Mouse (Mus musculus): ENCODE data around the gene Gstp2.

Gstp2 gene

GRCm38 (mm10) chr19:4005971-4006370, 39.9 kb downstream of the Gstp2 start:
- ATAC-seq (ENCODE audit: low TSS enrichment) = no peak

- ATAC-seq (ENCODE audit: low TSS enrichment) = no peak
These were observed 40.7 kb downstream of the Gstp2 start for GRCm38 (mm10) chr19:4005091-4005490.

GRCm38 (mm10) chr19:4004331-4004730, 41.5 kb downstream of the Gstp2 start:
- no peak for ATAC-seq (ENCODE audit: low TSS enrichment)

- ATAC-seq (ENCODE audit: low TSS enrichment) = no peak
These were observed 42.2 kb downstream of the Gstp2 start for GRCm38 (mm10) chr19:4003641-4004040.

- ATAC-seq (ENCODE audit: low TSS enrichment) = no peak
These were observed 42.7 kb downstream of the Gstp2 start, which contains the start of gene Doc2g for GRCm38 (mm10) chr19:4003112-4003511. Gene Doc2g, plus strand, starts transcription at chr19:4003313.

- ATAC-seq (ENCODE audit: low TSS enrichment) = no peak
These were observed 44.1 kb downstream of the Gstp2 start for GRCm38 (mm10) chr19:4001752-4002151.

GRCm38 (mm10) chr19:4000949-4001525, 44.8 kb downstream of the Gstp2 start:
- peak; percentile 7; the same call in 1 of the 2 replicates for ATAC-seq (ENCODE audit: low TSS enrichment)

GRCm38 (mm10) chr19:4000119-4000900, 45.5 kb downstream of the Gstp2 start, which contains the start of the genes Nudt8 and Gm49405:
Gene Nudt8, plus strand, starts transcription at chr19:4000580.
Gene Gm49405, plus strand, starts transcription at chr19:4000626.
- peak; percentile 92 for ATAC-seq (ENCODE audit: low TSS enrichment)

- no peak for ATAC-seq (ENCODE audit: low TSS enrichment)
These were observed 46.6 kb downstream of the Gstp2 start for GRCm38 (mm10) chr19:3999121-3999730.

GRCm38 (mm10) chr19:3998335-3998734, 47.5 kb downstream of the Gstp2 start:
- ATAC-seq (ENCODE audit: low TSS enrichment) = no peak

GRCm38 (mm10) chr19:3997231-3997630, 48.6 kb downstream of the Gstp2 start:
- no peak for ATAC-seq (ENCODE audit: low TSS enrichment)

GRCm38 (mm10) chr19:3996747-3997146, 49.1 kb downstream of the Gstp2 start:
- no peak for ATAC-seq (ENCODE audit: low TSS enrichment)

- ATAC-seq (ENCODE audit: low TSS enrichment) = no peak
These were observed 49.7 kb downstream of the Gstp2 start for GRCm38 (mm10) chr19:3996106-3996505.

GRCm38 (mm10) chr19:3995505-3995904, 50.3 kb downstream of the Gstp2 start:
- ATAC-seq (ENCODE audit: low TSS enrichment) = no peak

- ATAC-seq (ENCODE audit: low TSS enrichment) = no peak
These were observed 50.9 kb downstream of the Gstp2 start for GRCm38 (mm10) chr19:3994932-3995331.

GRCm38 (mm10) chr19:3992416-3992815, 53.4 kb downstream of the Gstp2 start, which contains the start of gene Tbx10:
Gene Tbx10, plus strand, starts transcription at chr19:3992752.
- ATAC-seq (ENCODE audit: low TSS enrichment) = no peak

- ATAC-seq (ENCODE audit: low TSS enrichment) = no peak
These were observed 53.9 kb downstream of the Gstp2 start for GRCm38 (mm10) chr19:3991966-3992365.

- no peak for ATAC-seq (ENCODE audit: low TSS enrichment)
These were observed 54.3 kb downstream of the Gstp2 start for GRCm38 (mm10) chr19:3991562-3991961.

GRCm38 (mm10) chr19:3990804-3991203, 55.0 kb downstream of the Gstp2 start:
- no peak for ATAC-seq (ENCODE audit: low TSS enrichment)

Measured in frontal cortex, adult (tissue).